Mouse (Mus musculus): ENCODE data around the gene Slc25a25.

The Slc25a25 gene

DNA sequence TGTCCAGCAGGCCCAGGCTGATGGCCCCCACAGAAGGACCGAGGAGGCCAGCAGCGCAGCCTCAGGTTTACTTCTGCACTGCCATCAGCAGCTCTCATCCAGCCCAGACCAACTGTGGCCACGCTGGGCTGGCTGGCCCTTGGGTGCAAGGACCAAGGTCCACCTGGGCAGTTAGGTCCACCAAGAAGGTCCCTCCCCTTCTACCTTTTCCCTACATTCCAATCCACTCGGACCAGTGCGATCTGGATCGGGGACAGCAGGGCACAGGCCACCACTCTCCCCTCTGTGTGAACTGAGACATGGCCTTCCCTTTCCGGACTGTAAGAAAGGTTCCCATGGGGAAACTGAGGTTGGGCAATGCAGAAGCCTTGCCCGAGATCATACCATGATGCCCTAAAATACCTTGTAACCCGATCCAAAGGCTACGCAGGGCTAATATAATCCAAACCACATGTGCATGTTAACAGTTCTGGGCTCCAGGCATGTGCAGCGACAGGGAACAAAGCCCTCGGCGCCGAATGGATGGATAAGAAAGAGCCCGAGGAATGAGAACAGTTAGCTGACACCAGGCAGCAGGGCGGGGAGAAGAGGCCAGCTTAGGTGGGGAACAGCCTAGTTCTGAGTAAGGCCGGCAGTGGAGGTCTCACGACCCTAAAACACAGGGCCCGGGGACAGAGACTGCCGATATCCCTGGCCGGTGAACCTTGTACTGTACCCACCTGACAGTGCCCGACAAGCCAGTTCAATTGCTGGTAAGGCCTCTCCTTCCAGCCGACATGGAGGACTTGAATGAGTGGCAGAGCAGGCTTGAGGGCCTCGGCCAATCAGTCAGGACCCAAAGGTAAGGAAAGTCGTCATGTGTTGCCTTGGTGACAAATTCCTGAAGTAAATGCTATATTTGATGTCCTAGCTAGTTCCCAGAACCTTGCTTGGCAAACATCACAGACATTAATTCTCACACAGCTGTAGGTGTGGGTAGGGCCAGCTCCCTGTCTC is 42.5 kb downstream of the Slc25a25 start:
- in situ Hi-C loops (cut with MboI, MseI): loop anchor here (5.0 kb wide), 1 partner anchor 79 kb away; no protein-coding TSS in a partner anchor

GRCm38 (mm10) chr2:32407144-32407824 is 44.0 kb downstream of the Slc25a25 start:
- in situ Hi-C loops (cut with MboI, MseI): loop anchor here (5.0 kb wide), 1 partner anchor 80 kb away; no protein-coding TSS in a partner anchor

DNA sequence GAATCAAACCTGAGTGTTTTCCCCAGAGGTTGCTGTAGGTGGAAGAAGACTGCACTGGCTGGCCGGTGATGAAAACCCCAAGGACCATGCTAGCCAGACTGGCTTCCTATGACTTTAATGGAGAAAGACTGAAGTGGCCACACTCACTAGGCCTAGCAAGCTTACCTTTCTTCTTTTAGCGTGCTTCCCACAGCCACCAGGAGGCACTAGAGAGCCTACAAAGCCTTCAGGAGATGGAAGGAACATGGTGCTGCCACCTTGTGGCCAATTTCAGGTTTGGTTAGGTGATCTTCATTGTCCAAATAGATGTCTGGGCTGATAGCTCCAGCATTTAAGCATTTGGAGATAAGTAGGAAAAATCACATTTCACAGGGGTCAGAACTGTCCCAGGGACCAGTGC is 46.6 kb downstream of the Slc25a25 start:
- in situ Hi-C loops (cut with MboI, MseI): loop anchor here (5.0 kb wide), 1 partner anchor 83 kb away; no protein-coding TSS in a partner anchor

GRCm38 (mm10) chr2:32396695-32397094 is 54.5 kb downstream of the Slc25a25 start:
- in situ Hi-C loops (cut with MboI, MseI): no loop called here

- in situ Hi-C loops (cut with MboI, MseI): no loop called here
Measured at GRCm38 (mm10) chr2:32395946-32396621, 55.2 kb downstream of the Slc25a25 start.

DNA sequence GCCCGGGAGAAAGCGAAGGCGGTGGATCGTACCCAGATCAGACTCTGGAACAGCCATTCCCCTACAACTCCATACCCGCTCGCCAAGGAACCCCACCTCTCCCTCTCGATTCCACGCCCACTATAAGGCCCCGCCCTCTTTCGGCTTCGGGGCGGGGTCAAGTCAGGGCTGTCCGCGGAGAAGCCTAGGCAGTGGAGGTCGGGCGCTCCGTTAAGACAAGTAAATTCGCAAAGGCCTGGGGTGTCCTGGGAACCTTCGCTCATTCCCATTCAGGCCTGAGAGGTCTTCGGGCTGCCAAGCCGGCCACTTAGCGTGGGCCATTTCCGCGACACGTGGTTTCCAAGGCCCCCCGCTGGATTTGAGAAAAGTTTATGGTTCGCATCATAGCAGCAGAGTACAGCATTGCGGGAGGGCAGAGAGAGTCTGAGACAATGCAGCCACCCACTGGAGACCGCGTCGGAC is 55.7 kb downstream of the Slc25a25 start, which contains the start of gene Ptges2:
TSS of gene Ptges2 (plus strand) at position 413 of the 462 bp plus-strand sequence.
- in situ Hi-C loops (cut with MboI, MseI): no loop called here

GRCm38 (mm10) chr2:32394973-32395372 is 56.3 kb downstream of the Slc25a25 start:
- in situ Hi-C loops (cut with MboI, MseI): no loop called here

GRCm38 (mm10) chr2:32392063-32392462 is 59.2 kb downstream of the Slc25a25 start:
- in situ Hi-C loops (cut with MboI, MseI): no loop called here

DNA sequence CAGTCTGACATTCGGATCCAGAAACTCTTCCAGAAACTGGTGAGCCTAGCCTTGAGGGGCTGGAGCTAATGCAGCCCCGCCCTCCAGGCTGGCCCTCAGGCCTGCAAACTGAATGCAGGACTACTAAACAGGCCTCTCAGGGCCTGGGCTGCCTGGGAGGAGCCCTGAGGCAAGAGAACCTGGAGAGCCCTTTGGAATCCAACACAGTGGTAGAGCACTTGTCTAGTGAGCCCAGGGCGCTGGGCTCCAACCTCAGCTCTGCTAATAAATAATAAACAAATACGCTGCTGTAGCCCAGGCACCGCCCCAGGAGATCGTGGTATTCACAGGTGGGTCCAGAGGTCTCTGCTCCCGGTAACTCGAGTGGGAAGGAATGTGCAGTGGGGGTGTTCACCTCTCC is 60.4 kb downstream of the Slc25a25 start:
- in situ Hi-C loops (cut with MboI, MseI): no loop called here

DNA sequence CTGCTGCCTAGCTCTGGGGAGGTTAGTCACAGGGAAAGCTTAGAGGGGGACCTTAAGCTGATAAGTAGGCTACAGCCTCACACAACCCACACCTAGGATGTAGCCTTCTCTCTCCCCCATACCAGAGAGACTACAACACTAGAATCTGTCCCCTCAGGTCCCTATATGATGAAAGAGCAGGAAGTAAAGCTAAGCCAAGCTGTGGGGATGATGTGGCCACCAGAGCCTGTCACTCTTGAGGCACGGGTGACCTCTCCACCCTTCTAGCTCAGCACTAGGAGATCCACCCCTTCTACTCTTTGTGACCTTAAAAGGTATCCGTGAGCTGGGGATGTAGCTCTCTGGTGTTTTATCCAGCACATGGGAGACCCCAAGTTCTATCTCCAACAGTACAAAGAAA is 62.1 kb downstream of the Slc25a25 start:
- in situ Hi-C loops (cut with MboI, MseI): no loop called here

GRCm38 (mm10) chr2:32387706-32388490 is 63.3 kb downstream of the Slc25a25 start, which contains the start of gene Lcn2:
Lcn2 (minus strand) TSS chr2:32388252.
- in situ Hi-C loops (cut with MboI, MseI): no loop called here

- in situ Hi-C loops (cut with MboI, MseI): no loop called here
Measured at GRCm38 (mm10) chr2:32382689-32383088, 68.6 kb downstream of the Slc25a25 start.

- in situ Hi-C loops (cut with MboI, MseI): no loop called here
Measured at GRCm38 (mm10) chr2:32381775-32382223, 69.4 kb downstream of the Slc25a25 start, which contains the start of gene 1110008P14Rik. 1110008P14Rik (minus strand) TSS chr2:32381938.

DNA sequence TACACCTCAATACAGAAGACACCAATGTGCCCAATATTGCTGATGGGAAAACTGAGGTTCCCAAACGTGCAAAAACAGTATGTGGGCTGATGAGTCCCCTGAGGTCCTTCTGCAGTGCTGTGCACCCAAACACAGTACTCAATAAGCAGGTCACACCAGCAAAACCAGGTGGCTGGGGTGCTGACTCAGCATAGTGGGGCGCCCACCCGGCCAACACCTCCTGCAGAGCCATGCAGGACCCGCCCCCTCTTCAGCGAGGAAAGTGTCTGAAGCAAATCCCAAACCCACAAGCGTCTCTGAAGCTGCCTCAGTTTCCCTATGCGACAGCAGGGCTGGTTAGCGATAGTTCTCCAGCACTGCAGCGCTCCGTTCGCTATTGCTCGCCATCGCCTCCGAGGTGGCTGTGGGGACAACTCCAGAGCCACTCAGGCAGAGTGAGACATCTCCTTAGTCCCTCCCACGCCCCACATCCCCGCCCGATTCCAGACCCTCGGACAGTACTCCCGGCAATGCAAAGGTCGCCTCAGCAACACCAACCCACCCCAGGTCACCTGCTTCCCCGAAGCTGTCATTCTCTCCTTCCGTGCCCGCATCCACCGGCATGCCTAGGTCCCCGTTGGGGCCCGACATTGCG is 70.0 kb downstream of the Slc25a25 start:
- in situ Hi-C loops (cut with MboI, MseI): no loop called here

DNA sequence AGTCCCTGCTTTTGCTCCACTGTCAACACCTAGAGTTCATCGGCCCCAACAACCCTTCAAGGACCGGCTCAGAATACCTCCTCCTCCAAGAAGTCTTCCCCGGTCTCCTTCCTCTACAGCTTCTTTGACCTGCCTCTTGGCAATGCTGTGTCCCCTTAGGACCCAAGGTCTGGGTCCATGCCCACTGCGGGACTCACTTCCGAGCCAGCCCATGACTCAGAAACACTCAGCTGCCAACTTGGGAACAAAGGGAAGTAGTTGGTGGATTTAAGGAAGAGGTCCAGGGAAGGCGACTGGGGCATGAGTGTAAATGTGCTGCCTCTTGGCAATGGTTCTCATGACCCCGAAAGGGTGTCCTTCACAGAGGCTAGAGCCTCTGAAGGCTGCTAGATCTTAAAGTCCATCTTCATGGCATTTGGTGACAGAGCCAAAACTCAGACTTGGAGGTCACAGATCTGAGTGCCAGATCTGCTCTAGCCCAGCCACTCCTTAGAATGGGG is 71.2 kb downstream of the Slc25a25 start:
- in situ Hi-C loops (cut with MboI, MseI): no loop called here

DNA sequence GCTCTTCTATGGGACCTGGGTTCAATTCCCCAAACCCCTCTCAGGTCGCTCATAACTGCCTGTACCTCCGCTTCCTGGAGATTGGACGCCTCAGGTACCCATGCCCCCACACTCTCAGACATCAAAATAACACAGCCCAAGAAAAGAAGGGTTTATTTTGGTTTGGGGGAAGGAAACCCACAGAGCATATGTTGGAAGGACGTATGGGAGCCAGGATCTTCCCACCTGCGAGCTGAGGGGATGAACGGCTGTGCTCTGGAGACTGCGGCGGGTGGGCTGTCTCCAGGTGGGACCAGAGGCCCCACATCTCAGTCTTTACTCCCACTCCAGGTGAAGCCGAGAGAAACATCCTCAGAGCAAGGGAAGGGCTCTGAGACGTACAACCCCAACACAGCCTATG is 74.3 kb downstream of the Slc25a25 start:
- in situ Hi-C loops (cut with MboI, MseI): no loop called here

DNA sequence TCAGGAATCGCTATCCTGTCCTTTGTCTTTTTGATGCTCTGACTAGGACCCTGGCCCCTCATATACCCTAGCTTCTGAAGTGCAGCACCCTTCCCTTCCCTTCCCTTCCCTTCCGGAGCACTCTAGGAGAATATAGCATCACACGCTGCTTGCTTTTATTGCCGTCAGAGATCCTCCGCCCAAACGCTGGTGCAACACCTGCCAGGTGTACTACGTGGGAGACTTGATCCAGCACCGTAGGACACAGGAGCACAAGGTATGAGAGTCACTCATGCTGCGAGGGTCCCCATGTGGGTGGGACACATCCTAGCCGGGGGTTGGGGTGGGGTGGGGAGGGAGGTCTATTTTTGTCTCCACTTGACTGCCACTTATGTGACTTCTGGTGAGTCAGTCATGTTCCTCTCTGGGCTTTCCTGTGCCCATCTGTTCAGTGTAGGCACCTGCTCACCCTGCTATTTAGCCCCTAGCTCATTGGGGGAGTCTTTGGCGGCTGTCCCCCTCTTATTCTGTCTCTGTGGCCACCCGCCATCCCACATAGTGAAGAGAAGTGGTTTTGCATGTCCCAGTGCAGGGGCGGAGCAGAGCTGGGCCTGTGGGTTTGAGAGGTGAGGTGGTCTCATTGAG is 75.8 kb downstream of the Slc25a25 start:
- in situ Hi-C loops (cut with MboI, MseI): no loop called here

DNA sequence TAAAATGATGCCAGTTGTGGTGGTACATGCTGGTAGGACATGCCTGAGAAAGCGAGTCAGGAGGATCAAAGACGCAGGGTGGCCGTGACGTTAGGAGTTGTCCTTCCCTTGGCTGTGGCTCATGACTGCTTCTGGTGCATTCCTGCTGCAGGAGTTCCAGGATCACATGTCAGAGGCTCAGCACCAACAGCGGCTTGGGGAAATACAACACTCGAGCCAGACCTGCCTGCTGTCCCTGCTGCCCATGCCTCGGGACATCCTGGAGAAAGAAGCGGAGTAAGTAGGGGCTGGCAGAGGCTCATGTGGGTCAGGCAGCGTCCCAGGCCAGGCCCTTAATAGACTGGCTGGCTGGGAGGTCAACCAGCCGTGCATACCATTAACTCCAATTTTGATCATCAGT is 77.1 kb downstream of the Slc25a25 start:
- in situ Hi-C loops (cut with MboI, MseI): no loop called here

- in situ Hi-C loops (cut with MboI, MseI): no loop called here
Measured at GRCm38 (mm10) chr2:32367315-32367714, 83.9 kb downstream of the Slc25a25 start.

Measured in T-helper 2 cell (primary cell).